Mouse (Mus musculus): Measurements from ENCODE around the gene Tbxa2r. TPM values are rescaled to one million over a fixed set of nuclear protein-coding genes. Genes with fewer than 3 reads are reported as not detected.
A peak's percentile ranks its signal among the peaks of the same experiment; 100 is the strongest.

Gene Tbxa2r
- polyA plus RNA-seq, 1 experiment from 2014 or later = 2.6 TPM

- Histone ChIP-seq H3K4me2 (peak within 1 kb of the TSS; percentile 92), H3K27ac (no peak within 1 kb of the TSS; the same call in 1 of the 2 replicates), H3K4me1 (peaks cover 48% of the 10 kb centered on the region), H3K27me3 (peaks cover 18% of the 10 kb centered on the region), H3K4me3 (peak within 1 kb of the TSS; percentile 89; the same call in 1 of the 2 replicates), H3K36me3 (ENCODE audit: poor library complexity, severe bottlenecking) (peaks cover 10% of the 10 kb centered on the region), H3K9ac (peak within 1 kb of the TSS; percentile 18), H3K9me3 (replicated peaks) (no peaks in the 10 kb centered on the region)
- ATAC-seq = no peak
- 77% methylated on average over 9 of the region's 9 CpGs for WGBS
Observed at GRCm38 (mm10) chr10:81291511-81292104, 36.9 kb upstream of the Tbxa2r start, which contains the start of gene Tjp3. Tjp3 (minus strand) TSS chr10:81291581.

- ATAC-seq = peak; percentile 95
- 1% methylated on average over 42 of the region's 80 CpGs for whole genome bisulfite sequencing
Observed at GRCm38 (mm10) chr10:81292554-81293333, 35.8 kb upstream of the Tbxa2r start, which contains the start of gene Pip5k1c. Pip5k1c (plus strand) TSS chr10:81292963.

GRCm38 (mm10) chr10:81293334-81294030, 35.0 kb upstream of the Tbxa2r start:
- H3K4me1 ChIP-seq = peaks cover 49% of the 10 kb centered on the region
- WGBS = 3% methylated on average over 25 of the region's 25 CpGs

More at GRCm38 (mm10) chr10:81292554-81293333, 35.8 kb upstream of the Tbxa2r start, which contains the start of gene Pip5k1c:
- H3K4me1 ChIP-seq = peaks cover 49% of the 10 kb centered on the region
- peaks cover 18% of the 10 kb centered on the region for H3K27me3 ChIP-seq
- peak within 1 kb of the TSS; percentile 92 for H3K4me2 ChIP-seq
- no peaks in the 10 kb centered on the region for H3K9me3 ChIP-seq (replicated peaks)
- peak within 1 kb of the TSS; percentile 93 for H3K27ac ChIP-seq
- peaks cover 10% of the 10 kb centered on the region for H3K36me3 ChIP-seq (ENCODE audit: poor library complexity, severe bottlenecking)
- peak within 1 kb of the TSS; percentile 92 for H3K9ac ChIP-seq
- H3K4me3 ChIP-seq = peak within 1 kb of the TSS; percentile 89

GRCm38 (mm10) chr10:81294442-81294841, 34.1 kb upstream of the Tbxa2r start:
- H3K36me3 ChIP-seq (ENCODE audit: poor library complexity, severe bottlenecking) = peaks cover 14% of the 10 kb centered on the region
- no peak overlapping the region for H3K27ac ChIP-seq
- no peak for ATAC-seq
- peak overlapping the region; percentile 92 for H3K4me2 ChIP-seq
- H3K4me1 ChIP-seq = peaks cover 47% of the 10 kb centered on the region
- peak overlapping the region; percentile 92 for H3K9ac ChIP-seq
- peak overlapping the region; percentile 89 for H3K4me3 ChIP-seq
- H3K9me3 ChIP-seq (replicated peaks) = no peaks in the 10 kb centered on the region
- H3K27me3 ChIP-seq = peaks cover 18% of the 10 kb centered on the region
- WGBS = 68% methylated on average over 8 of the region's 8 CpGs

More at GRCm38 (mm10) chr10:81293334-81294030, 35.0 kb upstream of the Tbxa2r start:
- H3K27me3 ChIP-seq = peaks cover 18% of the 10 kb centered on the region
- peaks cover 14% of the 10 kb centered on the region for H3K36me3 ChIP-seq (ENCODE audit: poor library complexity, severe bottlenecking)
- no peak; the same call in 1 of the 2 replicates for ATAC-seq
- no peaks in the 10 kb centered on the region for H3K9me3 ChIP-seq (replicated peaks)
- H3K27ac ChIP-seq = peak overlapping the region; percentile 93
- H3K4me3 ChIP-seq = peak overlapping the region; percentile 89
- peak overlapping the region; percentile 92 for H3K4me2 ChIP-seq
- peak overlapping the region; percentile 92 for H3K9ac ChIP-seq

- Histone ChIP-seq H3K36me3 (ENCODE audit: poor library complexity, severe bottlenecking) (peaks cover 14% of the 10 kb centered on the region), H3K4me2 (peak overlapping the region; percentile 92; the same call in 1 of the 2 replicates), H3K27me3 (peaks cover 13% of the 10 kb centered on the region), H3K9me3 (replicated peaks) (no peaks in the 10 kb centered on the region), H3K9ac (no peak overlapping the region), H3K4me3 (no peak overlapping the region), H3K4me1 (peaks cover 42% of the 10 kb centered on the region), H3K27ac (no peak overlapping the region; the same call in 1 of the 2 replicates)
- ATAC-seq = no peak
- WGBS = 96% methylated on average over 6 of the region's 6 CpGs
Observed at GRCm38 (mm10) chr10:81295185-81295584, 33.3 kb upstream of the Tbxa2r start.

- H3K9ac ChIP-seq = no peak overlapping the region
- no peaks in the 10 kb centered on the region for H3K27me3 ChIP-seq
- no peak overlapping the region for H3K27ac ChIP-seq
- peaks cover 14% of the 10 kb centered on the region for H3K36me3 ChIP-seq (ENCODE audit: poor library complexity, severe bottlenecking)
- ATAC-seq = no peak
- H3K4me1 ChIP-seq = peaks cover 33% of the 10 kb centered on the region
- no peak overlapping the region for H3K4me3 ChIP-seq
- WGBS = 83% methylated on average over 6 of the region's 6 CpGs
- no peak overlapping the region for H3K4me2 ChIP-seq
- H3K9me3 ChIP-seq (replicated peaks) = no peaks in the 10 kb centered on the region
Observed at GRCm38 (mm10) chr10:81297246-81297645, 31.3 kb upstream of the Tbxa2r start.

- Histone ChIP-seq H3K4me1 (peaks cover 39% of the 10 kb centered on the region), H3K27me3 (no peaks in the 10 kb centered on the region), H3K9ac (no peak overlapping the region), H3K4me2 (no peak overlapping the region), H3K36me3 (ENCODE audit: poor library complexity, severe bottlenecking) (peaks cover 14% of the 10 kb centered on the region), H3K27ac (no peak overlapping the region), H3K9me3 (replicated peaks) (no peaks in the 10 kb centered on the region), H3K4me3 (no peak overlapping the region)
- 80% methylated on average over 10 of the region's 10 CpGs for WGBS
- no peak for ATAC-seq
Observed at GRCm38 (mm10) chr10:81297845-81298244, 30.7 kb upstream of the Tbxa2r start.

- H3K27me3 ChIP-seq = no peaks in the 10 kb centered on the region
- H3K9ac ChIP-seq = no peak overlapping the region
- 96% methylated on average over 17 of the region's 17 CpGs for WGBS
- H3K4me2 ChIP-seq = no peak overlapping the region
- ATAC-seq = no peak
- H3K4me1 ChIP-seq = peaks cover 44% of the 10 kb centered on the region
- H3K4me3 ChIP-seq = no peak overlapping the region
- no peak overlapping the region for H3K27ac ChIP-seq
- no peaks in the 10 kb centered on the region for H3K9me3 ChIP-seq (replicated peaks)
- H3K36me3 ChIP-seq (ENCODE audit: poor library complexity, severe bottlenecking) = peaks cover 14% of the 10 kb centered on the region
Observed at GRCm38 (mm10) chr10:81298369-81299100, 30.0 kb upstream of the Tbxa2r start.

- peaks cover 14% of the 10 kb centered on the region for H3K36me3 ChIP-seq (ENCODE audit: poor library complexity, severe bottlenecking)
- no peaks in the 10 kb centered on the region for H3K9me3 ChIP-seq (replicated peaks)
- H3K27me3 ChIP-seq = no peaks in the 10 kb centered on the region
- no peak overlapping the region for H3K27ac ChIP-seq
- ATAC-seq = no peak
- WGBS = 92% methylated on average over 14 of the region's 14 CpGs
- no peak overlapping the region for H3K4me2 ChIP-seq
- peaks cover 31% of the 10 kb centered on the region for H3K4me1 ChIP-seq
- no peak overlapping the region for H3K9ac ChIP-seq
- H3K4me3 ChIP-seq = no peak overlapping the region
Observed at GRCm38 (mm10) chr10:81299585-81300351, 28.8 kb upstream of the Tbxa2r start.

GRCm38 (mm10) chr10:81300352-81300907, 28.1 kb upstream of the Tbxa2r start:
- Histone ChIP-seq H3K4me2 (no peak overlapping the region), H3K4me3 (no peak overlapping the region), H3K36me3 (ENCODE audit: poor library complexity, severe bottlenecking) (peaks cover 10% of the 10 kb centered on the region), H3K27ac (no peak overlapping the region), H3K4me1 (peaks cover 25% of the 10 kb centered on the region), H3K9ac (no peak overlapping the region), H3K9me3 (replicated peaks) (no peaks in the 10 kb centered on the region), H3K27me3 (no peaks in the 10 kb centered on the region)
- no peak for ATAC-seq
- WGBS = 87% methylated on average over 9 of the region's 9 CpGs
